Mouse (Mus musculus): Measurements from ENCODE around the gene Tns3.

GRCm38 (mm10) chr11:8632163-8632562 lies 32.2 kb downstream of the Tns3 start:
- TF ChIP-seq POLR2A (IDR thresholded peaks at IDR 0.05; ENCODE audit: borderline replicate concordance, insufficient read depth, low read length) (no peak), CTCF (IDR thresholded peaks at IDR 0.05; ENCODE audit: borderline replicate concordance, insufficient read depth, low read depth, low read length) (no peak)
